Mouse (Mus musculus) urinary bladder, postnatal 25 days (tissue): ENCODE measurements around the gene Cap2.

ENCODE experiments used
- DNase-seq: peaks from one replicate; pipeline ENCODE4 v3.0.0; 2022; ENCODE audit warnings: low spot score

Cap2 gene

DNA sequence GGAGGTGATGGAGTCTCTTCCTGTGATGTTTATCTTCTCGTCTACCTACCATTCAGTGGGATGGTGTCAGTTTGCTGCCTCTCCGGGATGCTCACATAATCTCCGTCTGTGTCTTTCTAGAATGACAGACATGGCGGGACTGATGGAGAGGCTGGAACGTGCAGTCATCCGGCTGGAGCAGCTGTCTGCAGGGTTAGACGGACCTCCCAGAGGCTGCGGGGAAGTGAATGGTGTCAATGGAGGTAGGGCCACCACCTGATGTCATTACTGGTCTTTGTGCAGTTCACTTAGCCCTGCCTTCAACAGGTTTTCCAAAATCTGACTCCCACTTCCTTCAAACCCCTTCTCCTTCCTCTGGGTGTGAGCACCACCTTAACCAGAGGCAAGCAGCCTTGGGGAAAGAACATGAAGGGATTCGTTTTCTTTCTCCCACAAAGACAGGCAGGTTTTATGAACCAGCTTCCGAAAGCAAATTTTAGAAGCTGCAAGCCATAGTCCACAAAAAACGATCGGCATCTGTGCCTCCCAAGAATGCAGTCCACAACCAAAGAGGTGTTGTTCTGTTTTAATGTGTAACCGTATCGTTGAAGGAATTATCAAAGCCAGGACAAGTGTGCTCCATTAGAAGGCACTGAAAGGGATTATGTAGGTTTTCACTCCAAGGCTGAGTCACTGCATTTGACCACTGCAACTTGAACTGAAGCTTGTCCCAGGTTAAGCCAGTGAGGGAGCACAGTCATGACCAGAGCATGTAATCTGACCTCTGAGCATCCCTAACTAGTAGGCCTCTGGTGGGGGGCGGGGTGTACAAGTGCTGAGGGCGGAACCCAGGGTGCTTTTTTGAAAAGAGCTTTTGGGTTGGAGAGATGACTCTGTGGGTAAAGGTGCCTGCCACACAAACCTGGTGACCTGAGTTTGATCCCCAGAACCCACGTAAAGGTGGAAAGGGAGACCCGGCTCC is 23.9 kb downstream of the Cap2 start:
- no peak for DNase-seq

DNA sequence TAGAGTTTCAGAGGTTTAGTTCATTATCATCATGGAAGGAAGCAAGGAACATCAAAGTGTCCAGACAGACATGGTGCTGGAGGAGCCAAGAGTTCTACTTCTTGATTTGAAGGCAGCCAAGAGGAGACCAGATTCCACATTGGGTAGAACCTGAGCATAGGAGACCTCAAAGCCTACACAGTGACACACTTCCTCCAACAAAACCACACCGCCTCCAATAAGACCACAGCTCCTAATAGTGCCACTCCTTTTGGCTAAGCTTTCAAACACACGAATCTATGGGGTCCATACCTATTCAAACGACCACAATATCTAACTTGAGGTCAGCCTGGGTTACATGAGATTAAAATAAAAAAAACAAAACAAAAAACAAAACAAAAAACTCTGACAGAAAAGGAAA is 25.0 kb downstream of the Cap2 start:
- no peak for DNase-seq

DNA sequence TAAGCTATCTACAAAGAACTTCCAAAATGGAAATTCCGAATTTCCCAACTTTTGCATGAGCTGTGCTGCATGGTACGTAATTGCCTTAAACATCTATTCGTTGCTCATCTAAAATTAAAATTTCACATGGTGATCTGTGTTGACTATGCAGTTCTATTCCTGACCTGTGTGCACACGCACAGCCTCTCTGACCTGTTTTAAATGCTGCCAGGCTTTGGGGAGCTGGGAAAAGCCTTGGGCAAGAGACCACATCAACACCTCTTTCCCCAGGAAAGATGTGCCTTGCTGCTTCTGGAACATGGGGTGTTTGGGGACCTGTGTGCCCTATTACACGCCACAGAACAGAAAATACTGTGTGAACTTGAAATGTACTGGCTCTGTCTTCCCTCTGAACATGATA is 25.7 kb downstream of the Cap2 start:
- DNase-seq: no peak

DNA sequence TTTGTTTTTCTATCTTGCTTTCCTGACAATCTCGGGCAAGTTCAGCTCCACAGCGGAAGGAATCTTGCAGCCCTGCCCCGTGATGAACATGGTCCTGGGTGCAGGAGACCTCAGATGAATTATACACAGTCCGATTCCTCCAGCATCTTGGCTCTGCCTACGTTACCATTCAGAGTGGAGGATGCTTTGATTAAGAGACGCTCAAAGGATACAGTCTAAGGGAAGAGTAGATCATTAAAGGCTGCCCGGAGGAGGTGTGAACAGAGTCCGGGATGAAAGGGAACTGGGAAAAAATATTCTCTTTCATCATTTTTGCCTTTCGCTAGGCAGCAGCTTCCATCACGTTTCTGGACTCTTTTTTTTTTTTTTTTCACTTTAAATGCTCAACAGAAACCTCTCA is 27.4 kb downstream of the Cap2 start:
- no peak for DNase-seq

DNA sequence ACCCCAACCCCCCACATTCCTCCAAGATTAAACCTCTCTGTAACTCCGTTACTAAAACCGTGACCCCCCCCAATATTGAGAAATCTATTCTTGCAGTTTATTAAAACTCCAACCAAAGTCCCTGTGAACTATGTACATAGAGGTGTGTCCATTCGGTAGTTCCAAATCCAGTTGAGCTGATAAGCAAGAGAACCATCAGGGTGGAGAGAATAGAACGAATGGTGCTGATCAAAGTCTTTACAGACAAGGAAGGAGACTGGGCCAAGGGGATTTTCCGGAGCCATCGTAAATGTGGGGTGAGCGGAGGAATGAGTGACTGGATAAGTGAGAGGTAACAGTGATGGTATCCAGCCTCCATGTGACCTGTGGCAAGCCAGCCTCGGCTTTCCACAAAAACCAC is 28.9 kb downstream of the Cap2 start:
- DNase-seq: no peak

DNA sequence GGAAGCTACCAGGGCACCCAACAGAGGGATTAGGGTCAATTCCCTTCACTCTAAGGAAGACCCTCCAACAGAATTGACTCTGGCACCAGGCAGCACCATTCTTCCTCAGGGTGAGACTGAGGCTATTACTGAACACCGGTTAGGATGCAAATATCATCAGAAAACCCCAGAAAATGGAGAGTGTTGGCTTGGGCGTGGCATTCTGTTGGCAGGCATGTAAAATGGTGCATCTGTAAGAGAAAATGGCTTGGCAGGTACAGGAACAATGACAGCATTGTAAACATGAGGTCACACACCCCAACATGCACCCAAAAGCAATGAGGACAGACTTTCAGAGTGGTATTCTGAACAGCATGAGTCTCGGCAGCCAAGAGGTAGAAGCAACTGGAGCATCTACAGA is 30.0 kb downstream of the Cap2 start:
- DNase-seq: no peak

DNA sequence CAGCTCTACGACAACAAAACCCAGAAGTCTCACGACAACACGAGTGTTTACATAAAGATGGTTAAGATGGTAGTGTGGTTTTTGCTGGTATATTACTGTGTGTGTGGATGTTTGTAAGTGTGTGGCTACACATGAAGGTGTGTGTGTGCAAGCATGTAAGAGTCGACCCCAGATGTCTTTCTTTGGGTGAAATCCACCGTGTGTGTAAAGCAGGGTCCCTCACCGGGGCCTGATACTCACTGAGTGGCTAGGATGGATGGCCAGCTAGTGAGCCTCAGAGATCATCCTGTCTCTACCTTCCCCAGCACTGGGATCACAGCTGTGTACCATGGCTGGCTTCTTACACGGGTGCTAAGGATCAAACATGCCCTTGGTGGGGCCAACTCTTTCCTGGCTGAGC is 30.6 kb downstream of the Cap2 start:
- no peak for DNase-seq

DNA sequence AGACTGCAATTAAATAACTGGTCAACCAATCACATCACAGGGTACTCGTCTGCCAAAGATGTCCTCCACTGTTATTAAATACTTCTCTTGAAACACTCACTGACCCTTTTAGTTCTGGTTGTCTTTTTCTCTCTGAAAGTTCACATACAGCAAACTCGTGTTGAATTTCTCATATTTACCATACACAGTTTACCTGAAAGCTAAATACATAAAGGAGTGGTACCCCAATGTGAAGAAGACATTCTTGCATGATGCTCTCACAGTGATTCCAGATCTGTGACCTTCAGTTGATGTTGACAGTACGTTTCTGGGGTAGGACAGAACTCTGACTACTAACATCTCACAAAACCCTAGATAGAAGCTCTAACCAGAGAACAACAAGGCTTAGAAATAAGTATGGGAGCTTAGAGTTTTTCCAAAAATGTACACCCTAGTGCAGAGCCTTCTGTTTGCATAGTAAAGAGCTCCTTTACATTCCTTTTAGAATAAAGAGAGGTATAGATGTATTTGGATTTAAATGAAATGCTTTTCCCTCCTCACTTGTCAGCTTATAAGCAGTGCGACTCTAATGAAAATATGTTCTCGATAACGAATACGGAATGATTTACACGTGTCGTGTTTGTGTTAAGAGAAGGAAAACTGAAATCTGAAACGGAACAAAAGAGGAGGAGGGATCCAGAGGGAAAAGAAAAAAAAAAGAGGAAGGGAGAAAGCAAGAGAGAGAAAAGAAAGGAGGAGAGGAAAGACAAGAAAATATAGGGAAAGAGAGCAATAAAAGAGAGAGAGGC is 31.9 kb downstream of the Cap2 start:
- DNase-seq: no peak

DNA sequence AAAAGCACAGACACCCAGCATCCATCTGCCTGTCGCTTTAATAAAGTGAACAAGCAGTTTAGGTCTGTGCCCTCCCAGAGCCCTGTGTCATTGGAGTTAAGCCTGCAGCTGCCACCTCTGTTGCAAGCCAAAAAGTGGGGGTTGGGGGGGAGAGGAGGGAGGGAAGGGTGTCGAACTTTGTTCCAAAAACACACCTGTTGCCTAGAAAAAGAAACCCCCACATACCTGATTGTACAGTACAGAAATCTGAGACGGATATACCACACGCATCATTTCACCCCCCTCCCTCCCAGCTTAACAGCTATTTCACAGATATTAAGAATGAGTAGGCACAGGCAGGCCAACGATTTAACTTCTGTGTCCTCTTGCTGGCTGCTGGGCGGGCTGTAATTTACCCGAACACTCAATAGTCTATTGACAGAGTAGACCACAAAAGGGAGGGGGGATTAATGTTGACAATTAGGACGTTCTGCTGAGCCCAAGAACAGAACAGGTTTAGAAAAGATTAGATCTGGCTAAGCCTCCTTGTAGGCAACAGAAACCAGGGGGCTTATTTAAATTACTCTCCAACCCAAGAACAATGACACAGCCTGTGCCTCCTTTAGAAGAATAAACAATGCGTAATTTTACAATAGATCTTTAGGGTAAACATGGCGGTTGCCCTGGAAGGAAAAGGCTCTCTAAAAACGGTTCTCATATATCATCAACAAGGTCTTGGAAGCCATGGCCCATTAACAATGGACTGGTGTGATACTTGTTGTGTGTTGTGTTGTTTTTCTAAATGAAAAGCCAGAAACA is 32.7 kb downstream of the Cap2 start:
- DNase-seq: no peak

DNA sequence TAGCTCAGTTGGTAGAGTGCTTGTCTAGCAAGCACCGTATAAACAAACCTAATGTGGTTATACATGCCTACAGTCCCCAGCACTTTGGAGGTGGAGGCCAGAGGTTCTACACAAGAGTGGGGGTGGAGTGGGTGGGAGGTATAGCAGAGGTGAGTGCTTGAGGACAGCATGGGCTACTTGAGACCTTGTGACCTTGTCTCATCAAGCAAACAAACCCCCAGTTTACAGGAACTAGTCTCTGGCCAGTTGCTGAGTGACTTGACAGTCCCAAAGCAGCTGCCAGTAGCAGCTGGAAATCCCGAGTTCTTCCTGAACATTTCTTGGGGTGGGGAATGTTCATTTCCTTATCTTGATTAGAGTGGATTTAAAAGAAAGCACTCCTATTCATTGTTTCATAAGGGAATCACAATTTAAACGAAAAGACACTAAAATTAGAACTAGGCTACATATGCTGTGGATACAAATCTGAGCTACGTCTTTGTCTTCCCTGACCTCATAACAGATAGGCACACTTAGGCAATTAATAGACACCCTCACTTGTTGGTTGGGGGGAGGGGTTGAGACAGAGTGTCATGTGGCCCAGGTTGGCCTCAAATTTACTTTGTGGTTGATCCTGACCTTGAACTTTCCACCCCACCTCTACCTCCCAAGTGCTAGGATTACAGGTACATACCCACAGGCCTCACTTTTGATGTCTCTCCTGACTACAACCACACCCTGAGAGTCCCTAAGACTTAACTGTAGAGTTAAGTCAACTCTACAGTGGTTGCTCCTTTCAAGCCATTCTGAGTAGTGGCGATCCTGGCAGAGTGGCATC is 33.5 kb downstream of the Cap2 start:
- no peak for DNase-seq

DNA sequence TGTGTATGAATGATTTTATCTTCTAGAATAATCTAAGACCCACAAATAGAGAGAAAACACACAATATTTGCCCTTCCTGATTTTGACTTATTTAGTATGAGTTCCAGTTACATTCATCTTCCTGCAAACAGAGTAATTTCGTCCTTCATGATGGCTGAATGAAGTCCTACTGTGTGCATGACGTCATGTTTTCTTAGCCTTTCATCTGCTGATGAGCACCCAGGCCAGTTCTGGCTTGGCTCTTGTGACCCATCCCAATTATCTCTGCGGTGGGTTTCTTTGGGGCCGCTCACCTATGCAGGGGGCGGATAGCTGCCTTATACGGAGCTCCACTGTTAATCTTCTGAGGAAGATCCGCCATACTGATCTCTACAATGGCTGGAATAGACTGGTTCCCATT is 37.6 kb downstream of the Cap2 start:
- no peak for DNase-seq

DNA sequence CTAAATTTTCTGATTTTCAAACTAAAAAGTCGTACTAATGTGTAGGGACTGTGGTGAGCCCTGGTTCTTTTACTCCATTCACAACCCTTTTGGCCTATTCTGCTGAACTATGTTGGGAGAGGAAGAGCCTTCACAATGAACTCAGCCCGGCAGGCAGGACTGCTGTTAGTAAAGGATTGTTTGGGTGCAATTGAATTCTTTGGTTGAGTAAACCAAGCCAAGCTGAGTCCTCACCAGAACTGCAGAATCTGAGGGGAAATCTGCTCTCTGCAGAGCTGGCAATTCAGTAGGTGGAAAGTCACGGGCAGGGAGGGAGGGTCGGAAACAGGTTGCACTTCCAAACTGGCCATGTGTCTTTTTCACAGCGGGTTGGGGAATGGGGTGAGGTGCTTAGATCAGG is 39.3 kb downstream of the Cap2 start:
- DNase-seq: no peak

DNA sequence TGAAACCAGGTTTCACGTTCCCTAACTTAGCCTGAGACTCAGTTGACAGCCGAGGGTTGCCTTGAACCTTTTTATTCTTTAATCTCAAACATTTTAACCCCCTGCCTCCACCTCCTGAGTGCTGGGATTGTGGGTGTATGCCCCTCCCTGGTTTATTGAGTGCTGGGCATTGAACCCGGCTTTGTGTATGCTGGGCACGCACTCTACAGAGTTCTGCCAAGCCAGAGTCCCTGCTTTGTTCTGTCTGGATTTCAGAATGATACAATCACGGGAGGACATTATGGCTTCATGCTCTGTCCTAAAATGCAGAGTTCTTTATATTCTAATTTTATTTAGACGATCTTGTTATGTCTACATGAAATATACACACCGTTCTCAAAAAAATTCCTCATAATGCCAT is 41.1 kb downstream of the Cap2 start:
- no peak for DNase-seq

DNA sequence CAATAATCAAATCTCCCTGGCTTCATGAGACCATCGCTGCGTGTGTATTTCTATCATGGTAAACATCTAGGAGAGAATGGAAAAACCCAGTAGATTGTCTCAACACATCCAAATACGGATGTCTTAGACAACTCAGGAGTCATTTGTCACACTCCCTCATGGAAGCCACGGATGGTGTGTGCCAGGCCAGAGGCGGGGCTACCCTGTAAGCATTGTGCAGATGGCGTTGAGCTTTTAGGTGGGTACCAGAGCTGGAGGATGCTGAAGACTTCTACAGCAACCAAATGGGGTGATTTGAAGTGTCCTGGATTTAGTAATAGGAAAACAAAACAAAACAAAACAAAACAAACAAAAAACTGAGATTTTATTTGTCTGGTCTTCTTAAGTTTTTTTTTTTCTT is 43.0 kb downstream of the Cap2 start:
- no peak for DNase-seq

DNA sequence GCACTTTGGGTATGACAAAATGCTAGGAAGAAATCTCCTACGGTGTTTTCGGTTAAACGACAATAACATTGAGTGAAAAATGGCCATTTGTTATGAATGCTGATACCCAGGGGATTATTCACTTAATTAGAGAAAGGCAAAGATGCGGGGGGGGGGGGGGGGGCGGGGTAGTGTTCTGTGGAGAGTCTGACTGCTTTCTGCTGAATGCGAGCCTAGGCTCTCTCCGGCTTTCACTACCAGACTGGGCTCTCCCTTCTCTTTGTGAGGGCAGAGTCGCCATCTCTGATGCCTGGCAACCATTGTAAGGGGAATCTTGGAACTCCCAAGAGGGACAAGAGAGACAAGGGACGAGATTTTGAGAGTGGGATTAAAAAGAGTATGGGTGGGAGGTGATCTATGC is 43.4 kb downstream of the Cap2 start:
- DNase-seq: no peak

DNA sequence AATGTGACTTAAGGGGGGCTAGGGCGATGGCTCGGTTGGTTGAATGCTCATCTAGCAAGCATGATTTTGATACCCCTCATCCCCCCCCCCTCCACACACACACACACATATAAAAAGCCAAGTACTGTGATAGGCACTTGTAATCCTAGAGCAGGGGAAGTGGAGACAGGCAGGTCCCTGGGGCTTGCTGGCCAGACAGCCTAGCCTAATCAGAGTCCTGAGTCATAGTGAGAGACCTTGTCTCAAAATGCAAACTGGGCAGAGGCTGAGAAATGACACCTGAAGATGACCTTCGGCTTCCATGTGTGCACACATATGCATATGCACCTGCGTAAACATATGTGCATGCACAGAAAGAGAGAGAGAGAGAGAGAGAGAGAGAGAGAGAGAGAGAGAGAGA is 45.2 kb downstream of the Cap2 start:
- no peak for DNase-seq

DNA sequence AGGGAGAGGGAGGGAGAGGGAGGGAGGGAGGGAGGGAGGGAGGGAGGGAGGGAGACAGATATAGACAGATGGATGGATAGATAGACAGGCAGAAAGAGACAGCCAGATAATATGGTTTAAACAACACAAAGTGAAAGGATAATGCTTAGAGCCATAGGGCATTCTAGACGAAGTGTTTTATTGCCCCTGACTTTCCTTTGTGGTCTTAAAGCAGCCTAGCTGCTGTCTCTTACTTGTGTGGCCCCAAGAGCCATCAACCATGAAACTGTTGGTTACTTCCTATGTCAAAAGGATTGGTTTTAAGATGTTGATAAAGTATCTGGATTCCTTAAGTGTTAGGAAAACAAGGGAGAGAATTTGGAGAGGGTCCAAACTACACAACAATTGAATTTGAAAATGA is 45.6 kb downstream of the Cap2 start:
- DNase-seq: no peak

DNA sequence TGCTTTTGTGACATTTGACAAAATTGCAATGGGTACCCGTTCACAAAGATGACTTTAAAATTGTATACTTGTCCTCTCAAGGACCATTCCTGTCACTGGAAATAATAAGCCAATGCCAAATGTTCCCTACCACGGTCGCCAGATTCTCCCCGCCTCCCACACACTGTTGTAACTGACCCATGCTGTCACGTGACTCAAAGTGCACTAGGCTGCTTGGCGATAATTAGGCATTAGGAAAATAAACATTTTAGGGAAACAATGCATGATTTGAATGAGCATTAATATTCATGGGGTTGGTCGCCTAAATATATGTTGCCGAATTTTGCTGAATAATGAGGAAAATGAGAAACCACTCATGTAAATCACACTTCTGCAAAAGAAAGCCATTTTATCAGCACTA is 46.5 kb downstream of the Cap2 start:
- no peak for DNase-seq

DNA sequence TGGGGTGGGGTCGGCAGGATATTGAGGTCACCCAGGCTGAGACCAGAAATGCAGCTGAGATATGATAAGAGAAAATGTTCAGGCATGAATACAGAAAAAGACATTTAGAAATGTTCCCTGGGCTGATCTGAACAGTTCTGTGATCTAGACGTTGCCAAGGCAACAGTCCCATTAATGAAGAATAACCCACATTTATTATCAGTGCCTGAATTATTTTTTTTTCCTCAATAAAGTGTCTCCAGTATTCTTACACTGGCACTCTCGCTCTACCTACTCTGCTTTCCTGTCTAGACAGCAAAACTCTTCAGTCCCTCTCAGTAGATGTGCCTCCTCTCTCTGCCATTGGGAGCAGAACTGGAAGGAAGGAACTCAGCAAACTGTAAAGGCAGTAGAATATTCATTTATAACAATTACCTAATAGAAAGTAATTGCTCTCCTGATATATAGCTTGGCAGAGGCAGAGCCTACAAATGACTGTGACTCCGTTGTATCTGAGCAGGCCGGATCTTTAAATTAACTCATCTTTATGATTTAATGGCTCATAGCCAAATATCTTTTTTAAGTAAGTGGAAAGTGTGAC is 47.0 kb downstream of the Cap2 start:
- no peak for DNase-seq

DNA sequence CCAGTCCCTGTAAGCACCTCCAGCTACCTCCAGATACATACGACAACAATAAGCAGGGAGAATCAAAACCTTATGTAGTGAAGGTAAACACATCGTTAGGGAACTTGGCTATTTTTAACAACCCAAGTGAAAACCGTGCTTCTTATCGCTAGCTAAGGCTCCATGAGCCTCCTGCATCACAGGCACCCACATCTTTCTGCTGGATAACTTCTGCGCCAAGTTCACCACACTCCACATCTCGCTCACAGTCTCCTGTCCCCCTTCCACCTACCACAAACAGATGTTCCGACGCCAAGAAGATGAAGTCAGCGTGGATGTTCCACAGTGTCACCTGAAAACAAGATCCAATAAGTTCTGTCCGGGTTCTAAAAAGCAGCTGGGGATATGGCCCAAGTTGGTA is 49.0 kb downstream of the Cap2 start:
- no peak for DNase-seq

DNA sequence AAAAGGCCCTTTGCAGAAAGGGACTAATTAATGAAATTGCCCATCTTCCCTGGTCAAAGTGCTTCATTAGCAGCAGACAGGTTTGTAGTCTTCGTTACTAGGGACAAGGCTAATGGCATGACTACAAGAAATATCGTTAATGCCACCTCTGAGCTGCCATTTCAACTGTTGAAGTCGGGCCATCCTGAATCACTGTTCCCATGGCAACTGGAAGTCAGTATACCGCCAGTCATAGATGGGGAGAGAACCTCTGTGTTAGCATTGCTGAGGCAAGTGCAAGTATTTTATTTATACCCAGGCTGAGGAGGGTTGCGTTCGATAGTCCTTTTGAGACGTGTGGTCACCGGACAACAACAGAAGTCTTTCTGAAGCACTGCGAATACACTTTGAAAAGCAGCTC is 53.1 kb downstream of the Cap2 start:
- no peak for DNase-seq
